Mouse (Mus musculus) forebrain, embryonic 13.5 days (tissue): Measurements from ENCODE around the gene Supt5. TPM values are rescaled to one million over a fixed set of nuclear protein-coding genes. Genes with fewer than 3 reads are reported as not detected.

Experiments used
- ATAC-seq: fragments of 200-750 bp; cut with Nextera tagmentation; 2 replicates; pipeline ENCODE4 v1.8.0; 2017
- H3K27ac ChIP-seq: fragments of 300-500 bp; sonication (generic); 2 replicates; pipeline ENCODE4 v1.5.1; 2015; ENCODE audit warnings: inconsistent platforms, mild to moderate bottlenecking, moderate library complexity
- H3K27me3 ChIP-seq: fragments of 300-500 bp; sonication (generic); 2 replicates; pipeline ENCODE4 v1.6.1; 2015; ENCODE audit warnings: mild to moderate bottlenecking, inconsistent platforms
- H3K36me3 ChIP-seq: fragments of 300-500 bp; sonication (generic); 2 replicates; pipeline ENCODE4 v1.6.1; 2015; ENCODE audit warnings: mild to moderate bottlenecking, inconsistent platforms; ENCODE audit not compliant: poor library complexity, severe bottlenecking
- H3K4me1 ChIP-seq: fragments of 300-500 bp; sonication (generic); 2 replicates; pipeline ENCODE4 v1.6.1; 2015; ENCODE audit warnings: inconsistent platforms
- H3K4me2 ChIP-seq: fragments of 300-500 bp; sonication (generic); 2 replicates; pipeline ENCODE4 v1.6.1; 2015; ENCODE audit warnings: inconsistent platforms, mild to moderate bottlenecking, moderate library complexity
- H3K4me3 ChIP-seq: fragments of 300-500 bp; sonication (generic); 2 replicates; pipeline ENCODE4 v1.5.1; 2015; ENCODE audit warnings: mild to moderate bottlenecking, inconsistent platforms
- H3K9ac ChIP-seq: fragments of 300-500 bp; sonication (generic); 2 replicates; pipeline ENCODE4 v1.6.1; 2015; ENCODE audit warnings: mild to moderate bottlenecking, inconsistent platforms
- H3K9me3 ChIP-seq: fragments of 300-500 bp; sonication (generic); replicated peaks from 2 replicates; pipeline ENCODE4 v1.6.1; 2016; ENCODE audit warnings: inconsistent platforms
- WGBS: fragments of 180-500 bp; shearing (Covaris S2); methylation state at CpG from one replicate; pipeline ENCODE4 v1.1.7; 2015; 5-methylcytosine and 5-hydroxymethylcytosine counted together
- polyA plus RNA-seq: library from polyadenylated mRNA; unstranded; fragments of >200 nt; fragmentation: Nextera tagmentation; extraction: Ambion mirVana; gene quantifications from 2 replicates; pipeline ENCODE4 v1.2.1, GENCODE M21; 2015

Gene Supt5
- polyA plus RNA-seq, 1 experiment from 2014 or later, result 93.4 TPM

DNA sequence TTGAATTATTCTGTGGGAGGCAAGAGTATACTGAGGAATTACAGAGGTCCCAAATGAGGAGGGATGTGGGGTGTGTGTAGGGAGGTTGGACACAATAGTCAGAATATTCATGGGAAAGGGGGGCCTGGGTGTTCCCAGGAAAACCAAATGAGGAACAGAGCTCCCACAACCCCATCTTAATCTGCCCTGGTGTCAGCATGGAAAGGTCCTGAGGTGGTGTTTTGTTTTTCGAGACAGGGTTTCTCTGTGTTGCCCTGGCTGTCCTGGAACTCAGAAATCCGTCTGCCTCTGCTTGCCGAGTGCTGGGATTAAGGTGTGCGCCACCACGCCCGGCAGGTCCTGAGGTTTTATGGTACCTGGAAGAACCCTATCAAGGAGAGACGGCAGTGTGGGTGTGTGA lies 19.9 kb upstream of the Supt5 start:
- H3K9me3 ChIP-seq, result no peaks in the 10 kb centered on the region
- 0 out of 2 replicates have a peak overlapping the region, but pooled peaks have one; percentile 18 for H3K9ac ChIP-seq
- peaks cover 19% of the 10 kb centered on the region for H3K4me1 ChIP-seq
- H3K27me3 ChIP-seq, result no peaks in the 10 kb centered on the region
- H3K27ac ChIP-seq, result peak overlapping the region; percentile 35
- 0 out of 2 replicates have a peak overlapping the region, but pooled peaks have one; percentile 7 for H3K4me3 ChIP-seq
- H3K36me3 ChIP-seq, result peaks cover 64% of the 10 kb centered on the region
- ATAC-seq, result no peak
- 37% methylated on average over 7 of the region's 7 CpGs for WGBS
- H3K4me2 ChIP-seq, result 0 out of 2 replicates have a peak overlapping the region, but pooled peaks have one; percentile 12

DNA sequence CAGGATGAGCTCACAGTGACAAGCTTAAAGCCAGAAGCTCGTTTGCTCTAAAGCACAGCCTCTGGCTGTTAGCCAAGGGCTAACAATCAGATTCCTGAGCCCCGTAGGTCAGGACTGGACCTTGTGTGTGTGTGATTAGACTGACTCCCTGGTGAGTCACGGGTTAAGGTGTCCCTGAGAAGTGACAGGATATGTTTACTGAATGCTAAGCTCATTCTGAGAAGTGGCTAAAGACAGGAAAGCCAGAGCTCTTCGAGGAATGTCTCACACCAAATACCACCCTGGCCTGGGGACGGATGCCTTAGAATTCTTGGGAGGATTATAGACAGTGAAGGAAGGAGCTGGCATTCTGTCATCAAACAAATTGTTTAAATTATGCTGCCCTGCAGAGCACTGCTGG lies 19.4 kb upstream of the Supt5 start:
- Histone ChIP-seq H3K4me3 (0 out of 2 replicates have a peak overlapping the region, but pooled peaks have one; percentile 7), H3K4me2 (peak overlapping the region; percentile 12; the same call in 1 of the 2 replicates), H3K27me3 (no peaks in the 10 kb centered on the region), H3K9ac (0 out of 2 replicates have a peak overlapping the region, but pooled peaks have one; percentile 18), H3K9me3 (no peaks in the 10 kb centered on the region), H3K27ac (peak overlapping the region; percentile 35), H3K4me1 (peaks cover 19% of the 10 kb centered on the region), H3K36me3 (peaks cover 64% of the 10 kb centered on the region)
- 2% methylated on average over 5 of the region's 5 CpGs for WGBS
- no peak for ATAC-seq

DNA sequence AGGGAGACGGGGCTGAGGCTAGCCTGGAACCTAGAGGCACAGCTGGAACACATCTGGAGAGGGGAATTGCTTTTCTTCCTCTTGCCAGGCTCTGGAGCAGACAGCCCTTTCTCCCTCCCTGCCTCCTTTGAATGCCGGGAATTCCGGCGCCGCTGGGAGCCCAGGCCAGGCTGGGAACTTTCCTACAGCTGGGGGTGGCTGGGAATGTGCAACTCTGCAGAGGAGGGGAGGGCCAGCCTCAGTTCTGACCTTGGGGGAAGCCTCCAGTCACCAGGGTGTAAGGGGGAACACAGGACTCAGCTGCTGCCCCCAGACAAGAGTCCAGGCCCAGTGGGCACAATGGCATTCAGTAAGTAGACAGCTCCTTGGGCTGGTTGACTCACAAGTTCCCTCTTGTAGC lies 18.4 kb upstream of the Supt5 start:
- Histone ChIP-seq H3K9me3 (no peaks in the 10 kb centered on the region), H3K4me1 (peaks cover 21% of the 10 kb centered on the region), H3K9ac (no peak overlapping the region), H3K27ac (0 out of 2 replicates have a peak overlapping the region, but pooled peaks have one; percentile 14), H3K4me2 (no peak overlapping the region), H3K36me3 (peaks cover 63% of the 10 kb centered on the region), H3K27me3 (no peaks in the 10 kb centered on the region), H3K4me3 (no peak overlapping the region)
- no peak for ATAC-seq
- 2% methylated on average over 5 of the region's 5 CpGs for WGBS

DNA sequence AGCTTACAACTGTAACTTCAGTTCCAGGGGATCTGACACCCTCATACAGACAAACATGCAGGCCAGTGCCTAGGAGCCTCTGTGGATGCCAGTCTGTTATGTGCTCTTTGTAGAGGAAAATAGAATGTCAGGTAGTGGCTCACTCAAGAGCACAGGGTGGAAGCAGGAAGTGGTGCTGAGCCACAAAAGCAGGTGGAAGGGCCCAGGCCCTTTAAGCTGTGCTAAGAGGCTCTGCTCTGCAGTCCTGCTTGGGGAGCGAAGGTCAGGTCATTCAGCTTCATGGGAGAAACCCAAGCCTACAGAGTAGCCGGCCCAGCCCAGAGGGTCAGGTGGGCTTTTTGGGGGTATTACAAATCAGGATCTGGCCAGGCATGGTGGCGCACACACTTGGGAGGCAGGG lies 16.7 kb upstream of the Supt5 start:
- H3K9ac ChIP-seq, result no peak overlapping the region
- H3K9me3 ChIP-seq, result no peaks in the 10 kb centered on the region
- 90% methylated on average over 3 of the region's 3 CpGs for WGBS
- H3K36me3 ChIP-seq, result peaks cover 46% of the 10 kb centered on the region
- H3K4me1 ChIP-seq, result peaks cover 30% of the 10 kb centered on the region
- no peak overlapping the region for H3K4me3 ChIP-seq
- ATAC-seq, result no peak
- no peak overlapping the region for H3K27ac ChIP-seq
- H3K4me2 ChIP-seq, result no peak overlapping the region
- H3K27me3 ChIP-seq, result no peaks in the 10 kb centered on the region

DNA sequence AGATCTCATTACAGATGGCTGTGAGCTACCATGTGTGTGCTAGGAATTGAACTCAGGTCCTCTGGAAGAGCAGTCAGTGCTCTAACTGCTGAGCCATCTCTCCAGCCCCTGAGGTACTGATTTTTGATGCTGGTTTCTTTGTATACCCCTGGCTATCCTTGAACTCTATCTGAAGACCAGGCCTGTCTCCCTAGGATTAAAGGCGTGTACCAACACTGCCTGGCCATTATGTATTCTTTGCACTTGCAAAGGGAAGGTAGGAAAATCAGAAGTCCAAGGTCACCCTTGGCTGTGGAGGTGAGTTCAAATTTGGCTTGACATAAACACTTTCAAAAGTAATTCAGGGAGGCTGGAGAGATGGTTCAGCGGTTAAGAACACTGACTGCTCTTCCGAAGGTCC lies 16.1 kb upstream of the Supt5 start:
- Histone ChIP-seq H3K4me3 (no peak overlapping the region), H3K9ac (no peak overlapping the region), H3K4me2 (no peak overlapping the region), H3K27me3 (no peaks in the 10 kb centered on the region), H3K4me1 (peaks cover 36% of the 10 kb centered on the region), H3K36me3 (peaks cover 39% of the 10 kb centered on the region), H3K27ac (no peak overlapping the region), H3K9me3 (no peaks in the 10 kb centered on the region)
- WGBS, result 90% methylated on average over 3 of the region's 3 CpGs
- ATAC-seq, result no peak

DNA sequence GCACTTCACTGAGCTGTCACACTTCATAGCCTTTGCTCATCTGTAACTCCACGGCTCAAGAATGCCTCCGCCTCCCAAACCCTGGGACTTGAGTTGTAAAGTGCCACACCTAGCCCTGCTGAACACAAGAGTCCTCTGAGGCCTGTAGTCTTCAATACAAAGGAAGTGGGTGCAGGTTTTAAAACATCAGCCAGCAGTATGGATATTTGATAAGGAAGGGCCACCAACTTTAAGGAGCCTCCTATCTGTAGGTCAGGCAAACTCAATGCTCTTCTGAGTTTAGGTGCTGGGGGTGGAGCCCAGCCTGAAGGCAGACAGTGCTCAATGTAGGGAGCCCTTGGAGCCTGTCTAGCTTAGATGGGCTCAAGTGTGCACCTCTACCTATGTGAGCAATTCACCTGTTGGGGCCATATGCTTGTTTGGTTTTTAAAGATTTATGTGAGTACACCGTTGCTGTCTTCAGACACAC lies 15.6 kb upstream of the Supt5 start:
- no peak for ATAC-seq
- 92% methylated on average over 3 of the region's 3 CpGs for WGBS
- Histone ChIP-seq H3K4me3 (no peak overlapping the region), H3K36me3 (peaks cover 36% of the 10 kb centered on the region), H3K27me3 (no peaks in the 10 kb centered on the region), H3K27ac (no peak overlapping the region), H3K4me1 (peaks cover 38% of the 10 kb centered on the region), H3K9me3 (no peaks in the 10 kb centered on the region), H3K9ac (no peak overlapping the region), H3K4me2 (no peak overlapping the region)

DNA sequence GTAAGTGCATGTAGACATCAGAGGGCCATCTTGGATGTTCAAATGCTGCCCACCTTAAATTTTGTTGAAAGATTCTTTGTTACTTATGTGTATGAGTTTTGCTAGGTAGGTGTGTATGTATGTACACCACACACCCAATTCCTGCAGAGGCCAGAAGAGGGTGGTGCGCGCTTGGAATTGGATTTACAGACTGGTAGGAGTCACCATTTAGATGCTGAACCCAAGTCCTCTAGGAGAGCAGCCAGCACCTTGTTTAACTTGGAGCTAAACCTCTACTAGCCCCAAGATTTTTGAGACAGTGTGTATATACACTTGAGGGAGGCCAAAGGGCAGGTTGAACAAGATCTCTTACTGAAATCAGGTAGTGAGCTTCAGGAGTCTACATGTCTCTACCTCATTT lies 14.7 kb upstream of the Supt5 start:
- ATAC-seq, result no peak
- H3K27ac ChIP-seq, result no peak overlapping the region
- peaks cover 34% of the 10 kb centered on the region for H3K4me1 ChIP-seq
- no peak overlapping the region for H3K4me2 ChIP-seq
- no peak overlapping the region for H3K4me3 ChIP-seq
- peaks cover 31% of the 10 kb centered on the region for H3K36me3 ChIP-seq
- H3K9ac ChIP-seq, result no peak overlapping the region
- WGBS, result 95% methylated on average over 2 of the region's 2 CpGs
- H3K9me3 ChIP-seq, result no peaks in the 10 kb centered on the region
- H3K27me3 ChIP-seq, result no peaks in the 10 kb centered on the region

DNA sequence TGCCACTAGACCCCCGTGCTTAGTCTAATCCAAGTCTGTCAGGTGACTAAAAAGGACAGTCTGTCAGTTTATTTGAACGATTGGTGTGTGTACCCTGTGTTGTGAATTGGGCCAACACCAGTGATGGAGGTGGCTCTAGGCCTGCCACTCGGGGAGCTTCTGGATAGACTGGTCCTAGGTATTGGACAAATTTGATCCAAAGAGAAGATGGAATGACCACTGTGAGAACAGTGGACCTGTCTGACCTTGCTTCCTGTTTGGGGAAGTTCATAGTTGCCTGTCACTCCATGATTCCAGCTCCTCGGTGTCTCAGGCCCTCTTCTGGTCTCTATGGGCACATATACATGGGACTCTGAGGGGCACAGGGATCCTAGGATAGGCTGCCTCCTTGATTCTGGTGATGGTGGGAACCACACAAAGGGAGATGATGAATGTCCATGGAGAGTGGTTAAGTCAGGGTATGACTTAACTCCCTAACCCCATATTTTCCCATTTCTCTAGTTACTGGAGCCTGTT lies 13.2 kb upstream of the Supt5 start:
- Histone ChIP-seq H3K36me3 (peaks cover 31% of the 10 kb centered on the region), H3K9ac (peak overlapping the region; percentile 96), H3K9me3 (no peaks in the 10 kb centered on the region), H3K27me3 (no peaks in the 10 kb centered on the region), H3K27ac (no peak overlapping the region), H3K4me2 (peak overlapping the region; percentile 93), H3K4me3 (peak overlapping the region; percentile 91), H3K4me1 (peaks cover 20% of the 10 kb centered on the region)
- WGBS, result 48% methylated on average over 4 of the region's 4 CpGs
- no peak for ATAC-seq

DNA sequence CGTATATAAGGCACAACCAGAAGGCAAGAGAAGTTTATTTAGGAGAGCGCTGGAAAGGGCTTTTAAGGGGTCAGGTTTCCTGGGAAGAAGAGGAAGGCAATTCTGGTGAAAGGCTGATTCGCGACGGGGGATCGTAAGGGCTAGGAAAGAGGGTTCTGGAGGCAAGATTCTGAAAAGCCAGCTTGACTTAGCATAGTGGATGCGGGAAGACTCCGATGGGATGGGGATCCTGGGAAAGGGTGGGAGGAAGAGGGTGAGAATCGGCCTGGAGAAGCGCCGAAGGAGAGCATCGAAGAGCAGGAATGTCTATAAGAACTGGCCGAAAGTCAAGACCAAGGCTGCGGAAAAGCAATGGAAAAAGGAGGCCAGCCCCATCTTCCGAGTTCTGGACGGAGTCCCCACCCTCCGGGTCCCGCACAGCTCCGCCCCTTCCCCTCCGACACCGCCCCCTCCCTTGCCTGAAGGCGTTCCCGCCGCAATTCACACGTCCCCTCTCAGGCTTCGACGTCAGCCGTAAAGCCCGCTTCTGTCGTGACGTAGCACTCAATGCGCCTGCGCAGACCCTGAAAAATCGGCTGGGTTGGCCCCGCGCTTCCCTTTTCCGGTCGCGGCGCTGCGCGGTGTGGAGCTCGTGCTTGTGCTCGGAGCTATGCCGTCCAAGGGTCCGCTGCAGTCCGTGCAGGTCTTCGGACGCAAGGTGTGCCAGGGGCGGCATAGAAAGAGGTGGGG lies 11.8 kb upstream of the Supt5 start, which contains the start of gene Rps16:
Gene Rps16 (plus strand): TSS at position 498 of the 729 bp plus-strand sequence.
- under 1% methylated on average over 47 of the region's 50 CpGs for WGBS
- Histone ChIP-seq H3K27me3 (no peaks in the 10 kb centered on the region), H3K9me3 (no peaks in the 10 kb centered on the region), H3K4me1 (peaks cover 20% of the 10 kb centered on the region), H3K9ac (peak within 1 kb of the TSS; percentile 96), H3K36me3 (peaks cover 30% of the 10 kb centered on the region), H3K4me3 (peak within 1 kb of the TSS; percentile 91), H3K4me2 (peak within 1 kb of the TSS; percentile 93), H3K27ac (peak within 1 kb of the TSS; percentile 77)
- ATAC-seq, result peak; percentile 95

DNA sequence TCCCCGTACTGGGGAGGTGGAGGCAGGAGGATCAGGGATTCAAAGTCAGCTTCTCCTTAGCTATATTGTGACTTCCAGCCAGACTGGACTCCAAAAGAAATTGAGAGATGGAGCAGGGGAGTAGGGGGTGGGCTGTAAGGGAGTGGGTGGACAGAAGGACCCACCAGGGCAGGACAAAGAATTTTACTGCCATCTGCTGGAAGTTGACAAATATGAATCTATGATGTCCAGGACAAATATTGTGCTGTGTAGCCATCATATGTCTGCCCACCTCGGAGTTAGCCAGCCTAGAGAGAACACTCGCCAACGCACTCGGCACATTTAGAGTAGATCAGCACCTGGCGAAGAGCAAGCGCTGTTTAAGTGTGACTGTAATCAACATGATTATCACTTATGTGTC lies 10.1 kb upstream of the Supt5 start:
- Histone ChIP-seq H3K9me3 (no peaks in the 10 kb centered on the region), H3K4me2 (no peak overlapping the region), H3K4me3 (no peak overlapping the region), H3K36me3 (peaks cover 15% of the 10 kb centered on the region), H3K27ac (no peak overlapping the region), H3K9ac (no peak overlapping the region), H3K4me1 (peaks cover 20% of the 10 kb centered on the region), H3K27me3 (no peaks in the 10 kb centered on the region)
- ATAC-seq, result no peak
- 88% methylated on average over 7 of the region's 7 CpGs for WGBS

DNA sequence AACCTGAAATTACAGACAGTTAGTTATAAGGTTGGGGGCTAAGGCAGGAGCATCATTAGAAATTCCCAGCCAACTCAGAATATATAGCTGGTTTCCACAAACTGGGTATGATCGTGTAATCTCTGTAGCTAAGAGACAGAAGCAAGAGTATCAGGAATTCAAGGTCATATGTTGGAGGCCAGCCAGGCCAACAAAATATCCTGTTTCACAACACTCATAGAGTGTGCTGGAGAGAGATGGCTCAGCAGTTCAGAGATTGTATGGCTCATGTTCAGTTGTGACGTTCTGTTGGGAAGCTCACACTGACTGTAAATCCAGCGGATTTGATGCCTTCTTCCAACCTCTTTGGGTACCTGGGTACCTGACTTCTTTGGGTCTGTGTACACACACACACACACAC lies 9.2 kb upstream of the Supt5 start:
- no peak for ATAC-seq
- Histone ChIP-seq H3K4me3 (no peak overlapping the region), H3K4me1 (peaks cover 20% of the 10 kb centered on the region), H3K27ac (no peak overlapping the region), H3K9me3 (no peaks in the 10 kb centered on the region), H3K27me3 (no peaks in the 10 kb centered on the region), H3K4me2 (no peak overlapping the region), H3K9ac (0 out of 2 replicates have a peak overlapping the region, but pooled peaks have one; percentile 8), H3K36me3 (peaks cover 7% of the 10 kb centered on the region)
- WGBS, result 83% methylated on average over 3 of the region's 3 CpGs

DNA sequence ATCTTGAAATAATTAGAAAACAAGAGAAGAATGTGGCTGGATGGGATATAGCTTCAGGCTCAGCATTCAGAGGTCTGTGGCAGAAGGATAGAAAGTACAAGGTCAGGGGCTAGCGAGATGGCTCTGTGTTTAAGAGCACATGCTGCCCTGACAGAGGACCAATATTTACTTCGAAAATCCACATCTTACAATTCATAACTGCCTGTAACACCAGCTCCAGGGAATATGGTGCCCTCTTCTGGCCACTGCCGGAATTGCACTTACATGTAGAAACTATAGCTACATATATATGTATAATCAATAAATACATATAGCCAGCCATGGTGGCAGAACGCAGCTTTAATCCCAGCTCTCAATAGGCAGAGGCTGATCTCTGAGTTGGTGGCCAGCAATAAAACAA lies 6.1 kb upstream of the Supt5 start:
- H3K36me3 ChIP-seq, result no peaks in the 10 kb centered on the region
- H3K9ac ChIP-seq, result no peak overlapping the region
- H3K4me1 ChIP-seq, result peaks cover 2% of the 10 kb centered on the region; the same call in 1 of the 2 replicates
- H3K4me2 ChIP-seq, result no peak overlapping the region
- H3K27ac ChIP-seq, result no peak overlapping the region
- 7% methylated on average over 4 of the region's 4 CpGs for WGBS
- H3K4me3 ChIP-seq, result no peak overlapping the region
- no peaks in the 10 kb centered on the region for H3K9me3 ChIP-seq
- H3K27me3 ChIP-seq, result no peaks in the 10 kb centered on the region
- peak; percentile 36; the same call in 1 of the 2 replicates for ATAC-seq
